Mouse (Mus musculus) ES-Bruce4 (cell line): ENCODE measurements around the gene Gprin1.

Experiments
- CTCF ChIP-seq: IDR thresholded peaks from one replicate; pipeline ENCODE4 v1.8.1; 2011; ENCODE audit warnings: low read depth, low read length
- EP300 ChIP-seq: IDR thresholded peaks from 2 replicates; pipeline ENCODE4 v1.6.1; 2011; ENCODE audit warnings: low read depth, low read length; ENCODE audit not compliant: insufficient read depth
- POLR2A ChIP-seq: IDR thresholded peaks from one replicate; pipeline ENCODE4 v1.8.1; 2011; ENCODE audit warnings: low read length; ENCODE audit not compliant: insufficient read depth

DNA sequence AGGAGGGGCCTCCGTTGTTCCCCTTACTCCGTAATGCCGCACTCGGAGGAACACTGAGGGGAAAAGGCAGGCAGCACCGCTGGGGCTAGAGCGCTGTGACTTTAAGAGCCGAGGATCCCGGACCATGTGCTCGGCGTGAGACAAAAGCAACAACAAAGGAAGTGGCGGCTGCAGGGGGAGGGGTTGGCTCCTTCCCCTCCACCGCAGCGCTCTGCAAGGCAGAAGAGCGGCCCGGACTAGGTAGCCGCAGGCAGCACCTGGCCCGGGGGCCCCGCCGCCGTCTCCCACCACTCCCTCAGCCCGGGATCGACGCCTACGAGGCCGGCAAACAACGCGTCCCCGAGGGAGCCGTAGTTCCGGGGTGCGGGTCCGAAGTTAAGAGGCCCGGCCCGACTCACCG lies 62.6 kb downstream of the Gprin1 start:
- TF ChIP-seq CTCF (no peak), EP300 (0 out of 2 replicates have a peak, but pooled peaks have one; percentile 7), POLR2A (no peak)
